Mouse (Mus musculus): ENCODE measurements around the gene Pex5.

DNA sequence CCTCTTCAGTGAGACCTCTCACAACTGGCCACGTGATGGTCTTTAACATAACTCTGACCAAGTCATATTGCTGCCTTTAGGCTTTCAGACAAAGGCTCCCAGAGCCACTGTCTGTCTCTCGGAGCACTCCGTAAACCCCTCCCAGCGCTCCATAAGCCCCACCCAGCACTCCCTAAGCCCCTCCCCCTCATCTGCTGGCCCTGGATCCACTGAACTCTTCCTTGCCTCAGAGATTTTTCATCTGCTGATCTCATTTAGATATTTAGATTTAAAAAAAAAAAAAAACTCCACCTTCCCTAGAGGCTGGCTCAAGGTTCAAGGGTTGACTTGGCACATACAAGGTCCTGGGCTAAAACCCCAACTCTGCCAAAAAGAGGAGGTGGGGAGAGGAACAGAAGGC lies 38.9 kb upstream of the Pex5 start:
- no peak for TF ChIP-seq POLR2A (IDR thresholded peaks at IDR 0.05; ENCODE audit: extremely low read depth, insufficient read depth, low read length)
- no peak for TF ChIP-seq CTCF (IDR thresholded peaks at IDR 0.05; ENCODE audit: low read depth, low read length)
